Mouse (Mus musculus) frontal cortex, postnatal 36 days (tissue): ENCODE data around the gene Neurl1b.

Source experiments
- DNase-seq, 2 experiments: peaks; one replicate each; pipeline ENCODE4 v3.0.0; 2022; ENCODE audit warnings: low spot score in 2 of 2

The Neurl1b gene

DNA sequence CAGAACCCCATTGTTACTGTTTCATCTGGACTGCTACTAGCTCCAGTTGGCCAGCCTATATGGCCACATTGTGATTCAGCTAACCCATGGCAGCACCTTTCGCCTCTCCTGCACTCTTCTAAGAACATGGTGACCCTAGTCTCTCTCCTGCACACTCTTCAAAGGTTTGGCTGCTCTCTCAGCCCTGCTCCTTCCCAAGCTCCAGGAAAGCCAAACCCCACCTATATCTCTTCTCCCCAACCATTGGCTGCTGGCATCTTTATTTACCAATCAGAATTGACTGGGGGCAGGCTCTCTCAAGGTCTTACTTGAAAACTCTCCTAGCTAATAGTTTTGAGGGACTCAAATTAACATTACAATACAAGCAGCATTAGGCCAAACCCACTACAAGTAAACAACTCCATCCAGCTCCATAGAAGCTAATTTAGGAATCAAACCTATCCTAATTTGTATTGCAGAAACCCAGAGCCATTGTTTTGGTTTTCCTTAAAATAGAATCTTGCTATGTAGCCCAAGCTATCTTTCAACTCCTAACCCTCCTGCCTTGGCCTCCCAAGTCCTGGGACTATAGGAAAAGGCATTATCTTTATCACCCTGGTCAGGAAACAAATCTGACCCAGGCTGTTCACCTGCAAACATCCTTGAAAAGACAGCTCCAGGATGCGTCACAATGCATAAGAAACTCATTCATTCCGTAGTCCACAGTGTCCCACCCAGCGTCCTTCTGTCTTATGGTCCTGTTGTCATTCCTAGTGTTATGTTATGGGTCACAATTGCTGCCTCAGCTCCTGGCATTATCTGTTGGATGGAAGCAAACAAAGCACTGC is 80.2 kb downstream of the Neurl1b start:
- DNase-seq: no peak
